Mouse (Mus musculus) ES-E14 (cell line): ENCODE results near the gene Olfr283. TPM values are rescaled to one million over a fixed set of nuclear protein-coding genes. Genes with fewer than 3 reads are reported as not detected.
"Not testable (repeated sequence)": the region's sequence is repeated elsewhere in the genome, so short reads cannot be mapped to it uniquely, and the experiment has no call there.

Experiments used
- DNase-seq: peaks from one replicate; pipeline ENCODE4 v3.0.0-alpha.2; 2013; ENCODE audit warnings: low read depth, low spot score
- H3K27ac ChIP-seq: 2 replicates; pipeline ENCODE4 v1.5.1; 2012; ENCODE audit warnings: low read depth, mild to moderate bottlenecking, low read length, moderate library complexity, mixed read lengths; ENCODE audit not compliant: poor library complexity, insufficient read depth, severe bottlenecking
- H3K36me3 ChIP-seq: 2 replicates; pipeline ENCODE4 v1.6.1; 2012; ENCODE audit warnings: mild to moderate bottlenecking, low read length, moderate library complexity, mixed read lengths; ENCODE audit not compliant: control insufficient read depth, poor library complexity, insufficient read depth, severe bottlenecking
- H3K4me1 ChIP-seq, 2 experiments: fragments of 150-350 bp in 1 of 2; sonication (generic) in 1 of 2; 2 replicates each; pipeline ENCODE4 v1.6.1; 2012; ENCODE audit warnings: low read length in 2 of 2, mild to moderate bottlenecking in 1 of 2, mixed read lengths in 1 of 2; ENCODE audit not compliant: control insufficient read depth in 2 of 2, insufficient read depth in 2 of 2, poor library complexity in 1 of 2
- H3K4me3 ChIP-seq, 2 experiments: fragments of 150-350 bp in 1 of 2; sonication (generic) in 1 of 2; 2 replicates each; pipeline ENCODE4 v1.5.1; 2012; ENCODE audit warnings: low read length in 2 of 2, low read depth in 1 of 2, mild to moderate bottlenecking in 1 of 2, mixed read lengths in 1 of 2; ENCODE audit not compliant: insufficient read depth in 1 of 2, poor library complexity in 1 of 2, severe bottlenecking in 1 of 2
- H3K9ac ChIP-seq: 2 replicates; pipeline ENCODE4 v1.6.1; 2012; ENCODE audit warnings: low read depth, mild to moderate bottlenecking, low read length, mixed read lengths; ENCODE audit not compliant: poor library complexity, insufficient read depth, severe bottlenecking
- H3K9me3 ChIP-seq: fragments of 150-350 bp; sonication (generic); 2 replicates; pipeline ENCODE4 v1.6.1; 2012; ENCODE audit warnings: low read depth, mild to moderate bottlenecking, low read length; ENCODE audit not compliant: control insufficient read depth, insufficient read depth
- CHD2 ChIP-seq: IDR thresholded peaks from 2 replicates; pipeline ENCODE4 v1.6.1; 2014; ENCODE audit warnings: mild to moderate bottlenecking, low read depth, low read length, inconsistent platforms
- HCFC1 ChIP-seq: IDR thresholded peaks from 2 replicates; pipeline ENCODE4 v1.6.1; 2012; ENCODE audit warnings: low read length, inconsistent platforms, borderline replicate concordance; ENCODE audit not compliant: insufficient read depth
- MAFK ChIP-seq: IDR thresholded peaks from 2 replicates; pipeline ENCODE4 v1.6.1; 2014; ENCODE audit warnings: mild to moderate bottlenecking, low read depth, low read length, inconsistent platforms; ENCODE audit not compliant: insufficient read depth
- ZC3H11A ChIP-seq: IDR thresholded peaks from 2 replicates; pipeline ENCODE4 v1.6.1; 2012; ENCODE audit warnings: low read depth, mild to moderate bottlenecking, inconsistent platforms, low read length, borderline replicate concordance
- ZNF384 ChIP-seq: IDR thresholded peaks from 2 replicates; pipeline ENCODE4 v1.6.1; 2012; ENCODE audit warnings: low read depth, low read length, inconsistent platforms
- in situ Hi-C, 2 experiments: fragments of 600-800 bp; cut with MboI; formaldehyde crosslinking; loops; one replicate each; pipeline ENCODE4 v1.15.1; 2025; ENCODE audit warnings: low sequenced_read_pairs in 2 of 2, inconsistent platforms in 1 of 2; ENCODE audit not compliant: unreplicated experiment in 2 of 2
- total RNA-seq: library from RNA; depleted of rRNA; stranded (reverse); fragments of 300-350 nt; gene quantifications from 2 replicates; pipeline ENCODE4 v1.2.3, GENCODE M21; 2012

Gene Olfr283
- total RNA-seq, 1 experiment, result not detected

DNA sequence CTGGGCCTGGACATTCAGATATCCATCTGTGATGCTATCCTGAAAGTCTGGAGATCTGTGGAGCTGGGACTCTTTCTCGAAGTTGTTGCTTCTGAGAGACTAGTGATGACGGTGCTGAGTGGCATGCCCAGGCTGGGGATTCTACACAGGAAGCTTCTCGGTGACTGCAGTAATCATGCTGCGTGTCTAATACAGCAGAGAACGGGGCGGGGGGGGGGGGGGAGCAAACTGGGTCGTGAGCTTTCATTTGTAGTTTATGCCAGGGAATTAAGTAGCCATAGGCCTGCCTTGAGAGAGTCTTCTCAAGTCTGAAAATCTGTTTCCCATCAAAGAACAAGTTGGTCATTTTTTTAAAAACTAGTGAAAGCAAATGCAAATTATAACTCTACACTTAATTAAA, 37.4 kb upstream of the Olfr283 start:
- Histone ChIP-seq H3K4me1 (no peaks in the 10 kb centered on the region), H3K4me3 (no peak overlapping the region), H3K27ac (no peak overlapping the region), H3K9ac (no peak overlapping the region), H3K36me3 (no peaks in the 10 kb centered on the region), H3K9me3 (no peaks in the 10 kb centered on the region)
- DNase-seq, result no peak
- TF ChIP-seq CHD2 (no peak), ZNF384 (no peak), ZC3H11A (no peak), MAFK (no peak), HCFC1 (no peak)
- in situ Hi-C loops, result no loop called here

DNA sequence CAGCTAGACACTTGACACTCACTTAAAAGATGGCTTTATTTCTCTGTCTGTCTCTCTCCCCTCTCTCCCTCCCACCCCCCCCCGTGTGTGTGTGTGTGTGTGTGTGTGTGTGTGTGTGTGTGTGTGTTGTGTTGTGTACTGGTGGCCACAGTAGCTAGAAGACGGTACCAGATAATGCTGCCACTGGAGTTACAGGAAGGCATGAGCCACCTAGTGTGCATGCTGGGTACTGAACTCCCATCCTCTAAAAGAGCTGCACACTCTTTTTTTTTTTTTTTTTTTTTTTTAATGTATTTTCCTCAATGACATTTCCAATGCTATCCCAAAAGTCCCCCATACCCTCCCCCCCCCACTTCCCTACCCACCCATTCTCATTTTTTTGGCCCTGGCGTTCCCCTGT, 36.5 kb upstream of the Olfr283 start:
- in situ Hi-C loops, H3K4me3 ChIP-seq: not testable (repeated sequence)
- DNase-seq, result peak; percentile 11

GRCm38 (mm10) chr15:98416802-98417201, 36.1 kb upstream of the Olfr283 start:
- H3K9me3 ChIP-seq, H3K9ac ChIP-seq, H3K27ac ChIP-seq, H3K4me1 ChIP-seq, H3K36me3 ChIP-seq, DNase-seq, in situ Hi-C loops, H3K4me3 ChIP-seq: not testable (repeated sequence)

More for the DNA sequence above, 36.5 kb upstream of the Olfr283 start:
- not testable (repeated sequence) for H3K36me3 ChIP-seq, H3K9me3 ChIP-seq, H3K27ac ChIP-seq, H3K9ac ChIP-seq, H3K4me1 ChIP-seq
- TF ChIP-seq ZNF384, result peak; percentile 89

DNA sequence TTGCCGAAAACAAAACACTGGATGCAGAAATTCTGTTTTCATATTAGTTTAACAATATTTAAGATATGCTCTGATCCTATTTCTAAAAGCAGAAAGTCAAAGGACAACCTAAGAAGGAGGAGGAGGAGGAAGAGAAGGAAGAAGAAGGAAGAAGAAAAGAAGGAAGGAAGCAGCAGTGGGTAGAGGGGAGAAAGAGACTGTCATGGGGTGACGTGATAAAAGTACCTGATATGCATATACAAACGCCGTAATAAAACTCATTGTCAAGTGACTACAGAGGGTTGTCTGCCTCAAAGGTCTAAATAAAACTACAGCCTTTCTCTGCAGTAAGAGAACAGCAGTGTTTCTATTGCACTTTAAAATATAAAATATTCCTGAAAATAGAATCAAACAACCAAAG, 35.2 kb upstream of the Olfr283 start:
- Histone ChIP-seq H3K9me3 (no peaks in the 10 kb centered on the region), H3K4me1 (no peaks in the 10 kb centered on the region), H3K27ac (no peak overlapping the region), H3K4me3 (no peak overlapping the region), H3K9ac (no peak overlapping the region), H3K36me3 (no peaks in the 10 kb centered on the region)
- TF ChIP-seq ZC3H11A (no peak), ZNF384 (no peak), CHD2 (no peak), HCFC1 (no peak), MAFK (no peak)
- no peak for DNase-seq
- in situ Hi-C loops, result no loop called here

DNA sequence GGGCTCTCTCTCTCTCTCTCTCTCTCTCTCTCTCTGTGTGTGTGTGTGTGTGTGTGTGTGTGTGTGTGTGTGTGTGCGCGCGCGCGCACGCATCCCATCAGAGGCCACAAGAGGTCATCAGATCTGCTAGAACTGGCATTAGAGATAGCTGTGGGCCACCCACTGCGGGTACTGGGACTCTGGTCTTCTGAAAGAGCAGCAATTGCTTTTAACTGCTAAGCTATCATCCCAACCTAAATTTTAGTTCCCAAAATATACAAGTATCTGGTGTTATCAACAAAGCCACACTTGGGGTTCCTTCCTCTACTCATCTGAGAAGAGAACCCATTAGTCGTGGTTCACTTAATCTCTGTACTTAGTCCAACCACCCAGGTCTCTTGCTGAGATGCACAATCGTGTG, 29.5 kb upstream of the Olfr283 start:
- no peak for TF ChIP-seq HCFC1
- no peak for TF ChIP-seq CHD2
- TF ChIP-seq MAFK, result no peak
- no peak for TF ChIP-seq ZNF384
- no peak for TF ChIP-seq ZC3H11A
- in situ Hi-C loops, result no loop called here
- no peaks in the 10 kb centered on the region for H3K36me3 ChIP-seq
- no peaks in the 10 kb centered on the region for H3K9me3 ChIP-seq
- no peak for DNase-seq
- no peak overlapping the region for H3K9ac ChIP-seq
- no peak overlapping the region for H3K4me3 ChIP-seq
- no peak overlapping the region for H3K27ac ChIP-seq
- H3K4me1 ChIP-seq, result no peaks in the 10 kb centered on the region
